Mouse (Mus musculus) megakaryocyte, embryonic 14.5 days (primary cell): ENCODE data around the gene Fmo5.

Experiments used
- FLI1 ChIP-seq: IDR thresholded peaks from 2 replicates; pipeline ENCODE4 v1.6.1; 2012; ENCODE audit warnings: low read length, inconsistent platforms, mixed read lengths
- GATA1 ChIP-seq: IDR thresholded peaks from 3 replicates; pipeline ENCODE4 v1.6.1; 2012; ENCODE audit warnings: mixed read lengths, low read length, inconsistent platforms, borderline replicate concordance

- TF ChIP-seq GATA1 (no peak), FLI1 (no peak)
Observed at GRCm38 (mm10) chr3:97699061-97699460, 70.5 kb downstream of the Fmo5 start.
